Mouse (Mus musculus) erythroid progenitor cell, adult 5-6 weeks (primary cell): Measurements from ENCODE around the gene Abcc12. TPM values are rescaled to one million over a fixed set of nuclear protein-coding genes. Genes with fewer than 3 reads are reported as not detected.

ENCODE experiments used
- ATAC-seq: replicated peaks from 2 replicates; pipeline ENCODE4 v1.8.0; 2016; ENCODE audit warnings: moderate number of reproducible peaks, mild to moderate bottlenecking, moderate TSS enrichment, inconsistent platforms; ENCODE audit not compliant: poor library complexity, low FRiP score, severe bottlenecking
- total RNA-seq, 2 experiments: library from RNA; stranded (forward) in 1 of 2; stranded (reverse) in 1 of 2; fragments of 150-400 nt in 1 of 2; fragments of 186-747, 209-891 nt in 1 of 2; gene quantifications; 2 replicates each; pipeline versions ENCODE4 v1.2.3 to v1.2.4; 2015 to 2017; ENCODE audit warnings: low replicate concordance in 2 of 2

Gene Abcc12
- total RNA-seq, 2 experiments from 2014 or later, result not detected

DNA sequence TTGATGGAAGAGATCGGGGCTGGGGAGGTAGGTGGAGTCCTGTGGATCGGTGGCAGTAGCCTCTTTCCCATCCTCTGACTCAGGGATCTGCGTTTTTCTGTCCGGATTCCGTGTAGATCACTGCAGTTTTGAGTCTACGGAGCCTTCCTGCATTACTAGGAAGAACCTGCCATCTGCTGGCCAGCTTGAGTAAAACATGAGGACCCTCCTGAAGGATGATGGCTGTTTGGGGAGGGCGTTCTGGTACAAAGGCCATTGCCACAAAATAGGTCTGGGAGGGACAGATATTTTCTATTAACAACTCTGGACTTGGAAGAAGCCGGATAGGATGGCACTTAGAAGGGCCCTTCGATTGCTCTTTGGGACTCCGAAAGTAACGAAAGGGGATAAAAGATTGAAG is 4.6 kb upstream of the Abcc12 start:
- ATAC-seq, result peak; percentile 42; the same call in 1 of the 2 replicates

DNA sequence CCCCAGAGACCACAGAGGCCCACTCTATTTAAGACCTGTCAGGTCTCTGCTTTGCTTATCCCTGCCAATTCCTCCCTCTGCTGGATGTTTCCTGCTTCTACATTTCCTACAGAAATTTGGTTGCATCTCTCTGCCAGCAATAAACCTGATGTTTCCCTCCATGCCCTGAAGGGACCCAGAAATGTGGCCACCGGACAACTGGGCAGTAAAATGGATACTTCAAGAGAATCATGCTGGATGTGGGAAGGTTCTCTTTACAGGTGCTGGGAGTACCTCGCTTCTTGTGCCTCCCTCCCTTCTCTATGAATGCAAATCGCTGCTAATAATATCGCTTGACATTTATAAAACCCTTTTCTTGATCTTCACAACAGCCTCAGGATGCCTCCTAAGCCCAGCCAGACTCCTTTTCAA is 1.4 kb upstream of the Abcc12 start:
- no peak for ATAC-seq

DNA sequence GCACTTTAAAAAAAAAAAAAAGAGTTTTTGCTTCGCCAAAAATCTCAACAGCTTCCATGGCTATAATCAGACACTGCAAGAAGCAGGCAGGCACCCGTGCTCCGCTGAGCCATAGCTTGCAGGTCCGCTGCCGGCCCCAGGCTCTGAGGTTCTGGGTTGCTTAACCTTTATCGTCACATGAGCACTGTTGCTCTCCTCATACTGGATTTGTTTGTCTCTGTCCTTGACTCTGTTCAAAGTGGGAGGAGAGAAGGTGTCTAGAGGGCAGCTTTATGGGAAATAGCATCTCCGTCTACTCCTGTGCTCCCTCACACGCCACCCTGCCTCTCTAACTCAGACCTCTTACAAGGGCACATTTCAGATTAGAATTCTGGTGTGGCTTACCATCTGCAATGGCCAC is 1.8 kb downstream of the Abcc12 start:
- ATAC-seq, result no peak

DNA sequence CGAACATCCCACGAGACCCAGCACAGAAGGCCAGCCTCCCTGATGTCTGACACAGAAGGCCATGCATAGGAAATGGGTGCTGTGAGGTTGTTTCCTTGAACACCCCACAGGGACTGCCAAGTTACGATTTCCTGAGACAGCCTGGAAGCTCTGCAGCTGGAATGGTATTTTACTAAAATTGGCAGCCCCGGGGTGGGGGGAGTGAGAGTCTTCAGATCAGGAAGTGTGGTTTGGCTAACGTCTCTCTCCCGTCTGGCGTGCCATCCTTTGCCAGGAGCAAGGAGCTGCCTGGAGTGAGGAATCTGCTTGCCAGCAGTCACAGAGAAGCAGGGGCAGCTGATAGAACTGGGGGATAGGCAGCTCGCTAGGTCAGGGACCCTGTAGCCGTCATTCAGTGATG is 2.4 kb downstream of the Abcc12 start:
- no peak for ATAC-seq

DNA sequence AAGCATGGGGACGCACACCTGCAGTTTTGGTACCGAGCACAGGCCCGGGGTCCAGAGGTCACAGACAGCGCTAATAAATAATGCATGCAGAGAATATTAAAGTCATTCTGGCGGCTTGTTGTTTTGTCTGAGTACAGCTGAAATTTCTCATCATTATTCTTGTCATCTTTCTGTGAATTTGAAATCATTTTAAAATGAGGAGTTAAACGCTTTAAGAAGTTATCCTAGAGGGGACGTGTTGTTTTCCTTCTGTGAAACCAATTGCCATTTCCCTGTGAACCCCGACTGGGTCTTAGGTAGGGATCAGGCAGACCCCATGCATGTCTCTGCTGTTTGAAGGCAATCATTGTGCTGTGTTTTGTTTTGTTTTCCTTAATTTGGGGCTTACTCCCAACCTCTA is 2.9 kb downstream of the Abcc12 start:
- ATAC-seq, result no peak

DNA sequence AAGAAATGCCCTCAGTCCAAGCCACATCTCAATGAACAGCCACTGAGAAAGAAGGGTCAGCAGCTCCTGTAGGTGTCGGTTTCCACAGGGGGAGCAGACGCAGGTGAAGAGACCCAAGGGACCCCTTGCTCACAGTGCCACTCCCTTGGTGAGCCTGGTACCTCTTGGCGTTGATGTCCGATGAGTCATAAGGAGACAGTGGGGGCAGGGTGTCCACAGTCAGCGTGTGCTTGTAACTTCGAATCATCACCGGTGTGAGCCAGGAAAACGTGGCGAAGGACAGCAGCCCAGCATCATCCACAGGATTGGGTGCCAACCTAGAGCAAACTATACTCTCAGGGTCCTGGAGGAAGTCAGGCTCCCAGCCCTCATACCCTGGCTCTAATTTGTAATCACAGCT is 16.8 kb downstream of the Abcc12 start:
- ATAC-seq, result no peak

DNA sequence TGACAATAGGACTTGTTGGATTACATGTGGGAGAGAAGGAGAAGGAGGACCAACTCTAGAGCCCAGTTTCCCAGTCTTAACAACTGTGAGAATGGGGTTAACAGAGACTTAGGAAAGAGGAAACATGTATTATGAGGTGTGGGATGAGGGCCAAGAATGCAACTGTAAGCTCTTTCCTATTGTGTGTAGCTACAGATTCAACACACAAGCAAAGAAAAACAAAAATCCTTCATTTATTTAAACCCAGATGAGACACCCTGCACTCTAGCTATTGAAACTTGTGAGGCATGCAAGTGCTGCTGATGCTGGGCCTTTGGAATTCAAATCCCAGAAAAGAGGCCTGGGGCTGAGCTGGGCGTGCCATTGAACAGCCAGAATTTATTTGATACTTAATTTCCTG is 18.7 kb downstream of the Abcc12 start:
- ATAC-seq, result no peak

DNA sequence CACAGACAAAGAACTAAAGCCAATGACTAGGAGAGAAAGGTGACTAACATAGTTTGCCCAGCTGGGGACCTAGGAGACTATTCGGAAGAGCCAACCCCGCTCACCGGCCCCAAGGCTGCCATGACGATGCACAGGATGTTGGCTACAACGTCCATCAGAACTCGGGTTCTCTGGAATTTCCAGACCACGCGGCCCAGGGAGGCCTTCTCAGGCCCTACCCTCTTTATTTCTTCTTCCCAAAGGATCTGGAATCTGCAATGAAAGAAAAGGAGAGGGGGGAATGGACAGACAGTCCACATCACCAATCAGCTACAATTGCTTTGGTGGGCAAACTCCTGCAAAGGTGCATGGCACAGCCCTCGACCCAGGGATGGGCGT is 19.8 kb downstream of the Abcc12 start:
- ATAC-seq, result no peak

DNA sequence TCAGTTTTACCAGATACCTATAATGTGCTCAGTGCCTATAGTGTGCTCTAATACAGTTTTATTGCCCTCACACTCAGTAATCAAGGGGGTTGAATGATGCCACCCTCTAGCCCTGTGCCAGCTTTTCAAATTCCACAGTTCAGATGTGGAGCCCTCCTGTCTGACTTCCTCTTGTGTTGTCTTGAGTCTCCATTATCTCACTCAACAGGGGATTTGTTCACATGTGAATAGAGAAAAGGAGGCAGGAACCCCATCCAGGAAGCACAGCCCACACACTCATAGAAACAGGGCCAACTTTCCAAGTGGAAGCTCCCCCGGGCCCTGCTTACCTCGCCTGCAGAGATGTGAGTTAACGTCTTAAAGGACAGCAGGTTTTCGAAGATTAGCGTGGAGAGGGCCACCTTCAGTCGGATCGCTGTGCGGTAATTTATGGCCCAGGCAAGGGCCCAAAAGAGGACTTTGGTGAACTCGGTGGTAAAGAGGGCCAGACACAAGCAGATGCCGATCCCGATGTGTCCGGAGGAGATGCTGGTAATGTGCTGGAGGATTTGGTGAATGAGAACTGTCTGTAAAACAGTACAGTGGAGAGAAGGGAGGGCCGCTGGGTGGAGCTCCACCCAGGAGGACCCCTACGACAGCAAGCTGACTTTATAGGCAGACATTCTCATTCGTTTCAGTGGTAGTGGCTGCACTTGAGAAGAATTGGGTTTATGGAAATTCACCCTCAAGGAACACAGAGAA is 20.4 kb downstream of the Abcc12 start:
- no peak for ATAC-seq

DNA sequence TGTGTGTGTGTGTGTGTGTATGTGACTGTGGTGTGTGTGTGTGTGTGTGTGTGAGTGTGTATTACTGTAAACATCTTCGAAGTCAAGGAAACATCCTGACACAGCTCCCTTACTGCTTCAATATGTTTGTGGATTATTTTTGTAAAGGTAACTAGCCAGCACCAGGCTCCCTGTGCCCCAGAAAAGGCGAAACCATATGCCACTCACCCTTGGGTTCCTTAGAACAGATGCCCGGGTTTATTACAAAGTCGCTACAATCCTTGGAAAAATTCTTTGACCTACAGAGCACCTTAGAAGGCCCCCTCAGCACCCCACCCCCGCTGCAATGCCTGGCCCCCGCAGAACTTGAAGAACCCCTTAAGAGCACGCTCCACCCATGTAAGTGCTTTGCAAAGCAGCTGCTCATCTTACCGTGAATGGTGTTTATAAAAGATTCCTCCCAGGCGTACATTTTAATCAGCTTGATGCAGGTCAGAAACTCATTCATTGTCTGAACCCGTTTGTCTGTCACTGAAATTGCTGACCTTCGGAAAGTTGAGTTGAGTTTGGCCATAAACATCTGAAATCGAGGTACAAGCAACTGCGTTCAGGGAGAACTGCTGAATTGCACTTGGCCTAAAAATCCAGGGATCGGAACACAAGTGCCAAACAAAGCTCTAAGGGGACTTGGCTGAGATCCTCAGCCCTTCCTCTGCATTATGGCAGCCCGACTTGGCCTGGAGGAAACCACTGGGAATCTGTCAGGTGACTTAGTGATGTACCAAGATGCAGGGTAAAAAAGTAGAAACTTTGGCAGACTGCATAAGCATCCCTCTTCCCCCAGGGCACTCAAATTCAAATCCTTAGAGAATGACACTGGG is 23.1 kb downstream of the Abcc12 start:
- ATAC-seq, result no peak

DNA sequence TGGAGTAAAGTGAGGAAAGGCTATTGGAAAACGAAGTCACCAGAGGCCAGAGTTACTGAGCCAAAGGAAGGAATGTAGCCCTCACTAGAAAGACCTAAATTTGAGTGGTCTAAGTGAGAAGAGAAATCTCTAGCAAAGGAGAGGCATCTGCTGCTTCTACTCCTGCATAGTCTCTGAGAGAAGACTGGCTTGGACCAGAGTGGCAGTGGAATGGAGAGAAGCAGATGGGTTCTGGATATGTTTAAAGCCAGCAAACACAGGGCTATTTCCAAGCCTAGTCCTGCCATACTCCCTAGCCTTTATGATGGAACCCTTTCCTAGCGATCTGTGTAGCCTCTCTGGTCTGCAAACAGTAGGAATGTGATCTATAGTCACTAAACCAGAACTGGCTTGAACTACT is 24.9 kb downstream of the Abcc12 start:
- no peak for ATAC-seq

DNA sequence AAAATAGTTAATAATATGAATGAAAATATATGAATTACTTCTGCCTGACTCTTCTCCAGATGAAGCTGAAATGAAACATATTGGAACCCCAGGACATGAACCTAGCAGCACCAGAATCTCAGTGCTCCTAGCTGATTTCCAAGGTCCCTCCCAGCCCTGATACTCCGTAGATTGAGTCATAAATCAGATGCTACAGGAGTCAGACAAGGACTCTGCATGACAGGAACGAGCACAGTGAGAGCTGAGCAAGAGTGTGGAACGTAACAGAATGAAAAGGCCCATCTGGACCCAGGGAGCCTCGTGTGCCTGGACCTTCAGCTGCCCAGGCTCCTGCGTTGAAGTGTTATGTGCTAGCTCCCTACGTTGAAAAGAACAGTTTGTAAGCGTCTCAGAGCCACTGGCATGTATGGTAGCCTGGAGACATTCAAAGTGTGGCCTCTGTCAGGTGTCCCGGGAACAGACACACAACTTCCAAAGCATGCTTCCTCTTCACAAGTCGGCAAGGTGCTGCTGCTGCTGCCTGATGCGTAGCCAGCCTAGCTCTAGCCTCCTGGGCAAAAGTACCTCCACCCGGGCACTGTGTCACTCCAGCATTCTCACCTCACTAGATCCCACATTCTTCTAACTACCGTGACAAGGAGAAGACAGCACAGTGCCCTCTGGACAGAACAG is 26.1 kb downstream of the Abcc12 start:
- ATAC-seq, result no peak

DNA sequence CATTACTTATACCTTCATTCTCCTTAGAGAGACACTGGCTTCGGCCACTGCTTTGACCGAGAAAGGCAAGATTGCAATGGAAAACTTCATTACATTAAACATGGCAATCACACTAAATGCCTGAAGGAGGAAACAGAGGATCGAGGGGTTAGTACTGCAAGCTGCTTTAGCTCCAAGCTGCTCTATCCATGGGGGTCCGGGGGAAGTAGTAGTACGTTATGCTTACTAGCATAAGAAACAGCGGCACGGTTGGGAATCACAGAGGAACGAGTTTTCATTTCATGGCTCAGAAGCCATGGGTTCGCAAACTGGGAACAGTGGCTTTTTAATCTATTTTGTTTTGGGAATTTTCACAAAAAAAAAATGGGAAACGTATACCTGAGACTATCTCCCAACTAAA is 30.0 kb downstream of the Abcc12 start:
- ATAC-seq, result no peak

DNA sequence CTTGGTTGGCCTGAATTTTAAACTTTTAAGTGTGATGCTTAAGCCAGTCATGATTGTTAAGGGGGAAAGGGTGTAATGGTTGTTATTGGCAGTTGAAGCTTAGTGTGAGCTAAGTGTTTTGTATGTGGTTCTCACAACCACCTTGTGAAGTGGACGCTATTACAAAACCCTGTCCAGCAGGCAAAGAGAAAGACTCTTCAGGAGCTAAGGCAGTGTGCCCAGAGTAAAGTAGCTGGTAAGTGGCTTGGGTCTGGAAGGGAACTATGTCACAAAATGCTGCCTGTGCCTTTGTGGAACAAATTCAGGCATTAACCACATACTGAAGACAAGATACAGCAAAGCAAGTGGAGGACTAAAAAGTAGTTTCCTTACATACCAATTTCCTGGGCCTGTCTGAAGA is 34.5 kb downstream of the Abcc12 start:
- no peak for ATAC-seq

DNA sequence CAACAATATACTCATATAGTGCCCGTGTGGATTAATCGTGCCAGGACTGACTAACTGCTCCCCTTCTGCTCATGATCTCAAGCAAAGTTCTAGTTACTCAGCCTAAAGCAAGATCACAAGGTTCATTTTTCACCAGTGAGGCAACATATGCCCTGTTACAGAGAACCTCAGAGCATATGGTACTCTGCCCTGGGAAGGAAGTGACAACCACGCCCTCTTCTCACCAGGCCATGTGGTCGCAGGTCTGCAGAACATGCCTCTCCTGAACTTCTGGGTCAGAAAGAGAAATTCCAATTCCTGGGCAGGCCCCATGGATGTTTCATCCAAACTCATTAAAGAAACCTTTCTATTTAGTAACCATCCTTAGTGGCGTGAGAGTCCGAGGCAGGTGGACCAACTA is 39.6 kb downstream of the Abcc12 start:
- no peak for ATAC-seq

DNA sequence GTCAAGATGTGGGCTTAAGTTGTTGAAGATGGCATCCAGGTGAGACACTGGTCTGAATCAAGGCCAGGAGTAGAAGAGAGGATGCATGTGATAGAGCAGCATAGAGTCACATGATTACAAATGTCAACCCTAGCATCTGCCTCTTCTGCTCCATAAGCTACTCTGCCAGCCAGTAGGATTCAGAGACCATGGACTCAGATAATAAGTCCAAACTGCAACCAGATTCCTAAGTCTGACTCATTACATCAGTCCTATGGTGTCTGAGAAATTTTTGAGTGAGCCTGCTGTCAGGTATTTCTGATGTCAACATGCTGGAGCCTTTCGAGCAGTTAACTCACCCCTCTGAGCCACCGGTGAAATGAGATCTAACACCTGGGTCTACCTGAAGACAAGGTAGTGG is 40.1 kb downstream of the Abcc12 start:
- no peak for ATAC-seq

DNA sequence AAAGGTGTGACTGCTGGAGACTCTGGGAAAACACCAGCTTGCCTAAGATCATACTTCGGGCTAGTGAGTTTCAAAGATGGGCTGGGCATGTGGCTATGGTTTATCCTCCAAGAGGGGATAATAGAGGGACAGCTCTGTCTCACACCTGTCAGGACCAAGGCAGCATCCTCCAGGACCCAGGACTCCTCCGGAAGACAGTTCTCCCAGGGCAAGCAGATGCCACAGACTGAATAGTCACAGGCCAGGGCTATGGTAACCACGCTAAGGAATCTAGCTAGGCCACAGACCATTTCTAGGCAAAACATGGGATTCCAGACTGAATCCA is 43.9 kb downstream of the Abcc12 start:
- ATAC-seq, result no peak

DNA sequence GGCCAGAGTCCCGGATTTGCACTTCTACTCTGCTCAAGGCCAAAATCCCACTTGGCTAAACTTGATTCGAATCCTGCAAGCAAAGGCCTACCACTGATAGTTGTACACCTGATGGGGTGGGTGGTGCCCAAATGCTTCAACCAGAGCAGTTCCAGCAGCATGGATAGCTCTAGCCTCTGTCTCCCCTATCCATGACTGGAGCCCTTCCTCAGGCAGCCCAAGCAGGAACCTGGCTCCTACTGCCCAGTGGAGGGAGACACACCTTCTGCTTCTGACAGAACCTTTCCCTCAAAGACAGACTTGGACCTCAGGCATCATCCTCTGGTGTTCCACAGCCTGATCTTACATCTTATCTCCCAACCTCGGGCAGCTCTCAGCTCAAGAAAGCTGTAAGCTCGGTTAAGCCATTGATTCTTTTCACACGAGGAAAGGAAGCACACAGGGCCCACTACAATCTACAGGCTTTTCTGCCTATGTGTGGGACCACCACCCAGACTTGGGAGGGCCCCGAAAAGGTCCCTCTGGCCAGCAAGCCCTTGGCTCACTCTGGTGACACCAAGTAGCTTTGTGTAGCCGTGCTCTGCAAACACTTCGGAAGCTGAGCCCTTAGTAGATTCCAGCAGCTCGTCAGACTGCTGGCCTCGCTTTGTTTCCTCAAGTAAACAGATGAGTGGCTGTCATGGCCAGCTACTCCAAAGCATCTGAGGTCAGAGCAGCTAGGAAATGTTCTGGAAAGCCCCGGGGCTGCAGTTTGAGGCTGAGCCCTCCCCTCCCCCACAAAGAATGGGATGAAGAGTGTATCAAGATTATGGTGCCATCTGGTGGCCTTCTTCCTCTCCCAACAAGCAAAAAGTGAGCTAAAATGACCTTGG is 44.5 kb downstream of the Abcc12 start:
- ATAC-seq, result no peak

DNA sequence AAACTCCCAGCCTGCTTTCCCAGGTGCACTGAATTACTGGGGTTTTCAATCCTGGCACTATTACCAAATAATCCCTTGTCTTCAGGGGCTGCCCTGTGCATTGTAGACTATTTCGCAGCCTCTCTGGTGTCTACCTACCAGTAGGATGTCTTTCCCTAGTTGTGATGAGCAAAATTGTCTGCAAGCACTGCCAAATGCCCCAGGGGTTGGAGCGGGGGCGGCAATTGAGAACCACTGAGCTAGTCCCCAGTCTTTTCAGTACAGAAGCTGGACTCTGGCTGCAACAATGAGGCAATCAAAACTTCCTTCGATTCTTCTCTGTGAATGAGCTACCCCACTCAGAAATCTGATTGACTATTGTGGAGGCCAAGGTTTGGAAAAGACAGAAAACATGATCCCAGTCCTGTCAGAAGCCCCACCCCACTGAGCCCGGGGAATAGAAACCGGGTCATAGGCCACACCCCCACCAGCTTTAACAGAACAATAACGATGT is 45.4 kb downstream of the Abcc12 start:
- ATAC-seq, result no peak

DNA sequence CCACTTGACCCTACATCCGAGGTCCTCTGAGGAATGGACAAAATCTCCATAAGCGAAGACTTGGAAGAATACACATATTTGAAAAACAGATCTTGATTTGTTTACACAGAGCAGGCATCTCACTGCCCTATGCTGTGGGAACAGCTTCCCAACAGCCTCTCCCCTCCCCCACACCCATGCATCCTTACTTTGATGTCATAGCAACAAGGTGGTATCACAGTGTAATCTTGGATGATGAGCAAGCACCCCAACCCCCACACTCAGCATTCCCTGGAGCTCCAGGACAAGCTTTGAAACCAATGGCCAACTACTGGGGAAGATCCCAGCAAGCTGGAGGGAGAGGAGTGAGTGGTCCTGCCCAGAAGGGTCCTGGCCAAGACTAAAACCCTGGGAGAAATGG is 50.8 kb downstream of the Abcc12 start:
- ATAC-seq, result no peak
